In genomic region chr9:108008041-108008440, GRCm38 (mm10) we compare ENCODE assay signal across 31 mouse cellular contexts. TPM values are rescaled to one million over a fixed set of nuclear protein-coding genes. Genes with fewer than 3 reads are reported as not detected.
DNase-seq lines count a peak whose midpoint lies in the region; ATAC-seq and TF ChIP-seq lines count a peak whose summit lies in the region.
"Had no signal": no experiment of that assay in that cellular context is flagged by ENCODE, and none has a peak within 500 bp of the region (broad histone marks: within the 10 kb centered on the region; RNA-seq: fewer than 3 reads in every experiment).

No protein-coding gene starts in this region.

- H3K36me3 ChIP-seq in heart, embryonic 12.5 days, result peaks cover 11% of the 10 kb centered on the region; the same call in 1 of the 2 replicates
- H3K36me3 ChIP-seq in liver, postnatal 0 days (replicated peaks; ENCODE audit: insufficient read depth, low read length), result peaks cover 17% of the 10 kb centered on the region
- H3K36me3 ChIP-seq in liver, embryonic 12.5 days, result peaks cover 33% of the 10 kb centered on the region
- no peaks in the 10 kb centered on the region for H3K36me3 ChIP-seq in stomach, postnatal 0 days (ENCODE audit: control insufficient read depth, insufficient read depth, low read length)
- no peaks in the 10 kb centered on the region; the same call in 1 of the 2 replicates for H3K36me3 ChIP-seq in forebrain, embryonic 16.5 days (ENCODE audit: control insufficient read depth, insufficient read depth)
- H3K36me3 ChIP-seq: forebrain, embryonic 15.5 days had no signal

- no peaks in the 10 kb centered on the region for H3K9me3 ChIP-seq in heart, embryonic 12.5 days (replicated peaks)
- no peaks in the 10 kb centered on the region for H3K9me3 ChIP-seq in liver, postnatal 0 days (ENCODE audit: low read length)
- H3K9me3 ChIP-seq in liver, embryonic 12.5 days (replicated peaks), result no peaks in the 10 kb centered on the region
- no peaks in the 10 kb centered on the region for H3K9me3 ChIP-seq in stomach, postnatal 0 days (ENCODE audit: control insufficient read depth, low read length)
- no peaks in the 10 kb centered on the region for H3K9me3 ChIP-seq in forebrain, embryonic 16.5 days (ENCODE audit: control insufficient read depth, low read length)
- H3K9me3 ChIP-seq: embryonic facial prominence, embryonic 10.5 days; embryonic facial prominence, embryonic 13.5 days; forebrain, embryonic 12.5 days; forebrain, embryonic 15.5 days; heart, embryonic 15.5 days; hindbrain, embryonic 10.5 days; hindbrain, embryonic 13.5 days had no signal

- 0 out of 2 replicates have a peak overlapping the region, but pooled peaks have one; percentile 41 for H3K9ac ChIP-seq in heart, embryonic 12.5 days
- no peak overlapping the region for H3K9ac ChIP-seq in liver, postnatal 0 days (replicated peaks)
- no peak overlapping the region for H3K9ac ChIP-seq in liver, embryonic 12.5 days
- H3K9ac ChIP-seq in stomach, postnatal 0 days (ENCODE audit: low read length), result no peak overlapping the region
- no peak overlapping the region for H3K9ac ChIP-seq in forebrain, embryonic 16.5 days (replicated peaks; ENCODE audit: low read depth, low read length)
- H3K9ac ChIP-seq: embryonic facial prominence, embryonic 13.5 days; forebrain, embryonic 12.5 days; forebrain, embryonic 15.5 days; heart, embryonic 15.5 days; hindbrain, embryonic 13.5 days had no signal

- H3K27me3 ChIP-seq in heart, embryonic 12.5 days (replicated peaks), result no peaks in the 10 kb centered on the region
- H3K27me3 ChIP-seq in liver, postnatal 0 days (ENCODE audit: insufficient read depth, low read length), result no peaks in the 10 kb centered on the region
- no peaks in the 10 kb centered on the region for H3K27me3 ChIP-seq in liver, embryonic 12.5 days (replicated peaks)
- H3K27me3 ChIP-seq in stomach, postnatal 0 days (ENCODE audit: control insufficient read depth, insufficient read depth, low read length), result no peaks in the 10 kb centered on the region
- no peaks in the 10 kb centered on the region for H3K27me3 ChIP-seq in forebrain, embryonic 16.5 days (replicated peaks; ENCODE audit: control insufficient read depth, insufficient read depth, low read length)
- H3K27me3 ChIP-seq: embryonic facial prominence, embryonic 13.5 days; forebrain, embryonic 12.5 days; forebrain, embryonic 15.5 days; heart, embryonic 15.5 days; hindbrain, embryonic 13.5 days had no signal

- H3K4me2 ChIP-seq in heart, embryonic 12.5 days, result no peak overlapping the region
- H3K4me2 ChIP-seq in liver, postnatal 0 days (ENCODE audit: low read depth, low read length), result no peak overlapping the region
- H3K4me2 ChIP-seq in liver, embryonic 12.5 days, result no peak overlapping the region
- no peak overlapping the region for H3K4me2 ChIP-seq in stomach, postnatal 0 days (replicated peaks; ENCODE audit: low read depth)
- no peak overlapping the region for H3K4me2 ChIP-seq in forebrain, embryonic 16.5 days (ENCODE audit: low read length)
- H3K4me2 ChIP-seq: embryonic facial prominence, embryonic 13.5 days; forebrain, embryonic 12.5 days; forebrain, embryonic 15.5 days; heart, embryonic 11.5 days; heart, embryonic 15.5 days; hindbrain, embryonic 13.5 days had no signal

- H3K4me3 ChIP-seq in heart, embryonic 12.5 days, result no peak overlapping the region
- H3K4me3 ChIP-seq in liver, postnatal 0 days (ENCODE audit: low read depth, low read length), result no peak overlapping the region
- no peak overlapping the region for H3K4me3 ChIP-seq in liver, embryonic 12.5 days
- no peak overlapping the region for H3K4me3 ChIP-seq in stomach, postnatal 0 days (ENCODE audit: low read depth, low read length)
- no peak overlapping the region for H3K4me3 ChIP-seq in forebrain, embryonic 16.5 days (replicated peaks; ENCODE audit: low read length)
- H3K4me3 ChIP-seq: embryonic facial prominence, embryonic 10.5 days; embryonic facial prominence, embryonic 13.5 days; erythroblast, embryonic 14.5 days; forebrain, embryonic 12.5 days; forebrain, embryonic 15.5 days; heart, embryonic 15.5 days; hindbrain, embryonic 10.5 days; hindbrain, embryonic 13.5 days had no signal

- no peak for TF ChIP-seq EP300 in liver, postnatal 0 days (IDR thresholded peaks at IDR 0.05; ENCODE audit: low read depth)
- no peak for TF ChIP-seq EP300 in stomach, postnatal 0 days (optimal IDR thresholded peaks at IDR 0.05)

- ATAC-seq in heart, embryonic 12.5 days (ENCODE audit: insufficient number of reproducible peaks, low FRiP score), result no peak
- no peak for ATAC-seq in liver, postnatal 0 days
- no peak for ATAC-seq in liver, embryonic 12.5 days
- no peak for ATAC-seq in stomach, postnatal 0 days (ENCODE audit: low FRiP score, low TSS enrichment)
- ATAC-seq in forebrain, embryonic 16.5 days, result no peak
- ATAC-seq: forebrain, embryonic 15.5 days; hindbrain, embryonic 16.5 days had no signal

- H3K4me1 ChIP-seq in heart, embryonic 12.5 days (replicated peaks), result peaks cover 30% of the 10 kb centered on the region
- peaks cover 25% of the 10 kb centered on the region for H3K4me1 ChIP-seq in liver, postnatal 0 days (ENCODE audit: insufficient read depth)
- H3K4me1 ChIP-seq in liver, embryonic 12.5 days, result peaks cover 68% of the 10 kb centered on the region
- no peaks in the 10 kb centered on the region for H3K4me1 ChIP-seq in stomach, postnatal 0 days (replicated peaks; ENCODE audit: control insufficient read depth, insufficient read depth)
- peaks cover 18% of the 10 kb centered on the region for H3K4me1 ChIP-seq in forebrain, embryonic 16.5 days (replicated peaks; ENCODE audit: control insufficient read depth, insufficient read depth, low read length)

- no peak for TF ChIP-seq CTCF in liver, postnatal 0 days (IDR thresholded peaks at IDR 0.05; ENCODE audit: low read depth)
- TF ChIP-seq CTCF in stomach, postnatal 0 days (IDR thresholded peaks at IDR 0.05; ENCODE audit: low read depth), result no peak

- no peak overlapping the region for H3K27ac ChIP-seq in heart, embryonic 12.5 days (ENCODE audit: poor library complexity, severe bottlenecking)
- 0 out of 2 replicates have a peak overlapping the region, but pooled peaks have one; percentile 22 for H3K27ac ChIP-seq in liver, postnatal 0 days (ENCODE audit: low read depth)
- no peak overlapping the region for H3K27ac ChIP-seq in liver, embryonic 12.5 days
- 0 out of 2 replicates have a peak overlapping the region, but pooled peaks have one; percentile 8 for H3K27ac ChIP-seq in stomach, postnatal 0 days (replicated peaks)
- H3K27ac ChIP-seq in forebrain, embryonic 16.5 days (ENCODE audit: low read length), result no peak overlapping the region
- H3K27ac ChIP-seq: embryonic facial prominence, embryonic 10.5 days; embryonic facial prominence, embryonic 13.5 days; forebrain, embryonic 12.5 days; forebrain, embryonic 15.5 days; heart, embryonic 15.5 days; hindbrain, embryonic 10.5 days; hindbrain, embryonic 13.5 days had no signal

- DNase-seq in heart, adult 18-20 months, result no peak
- DNase-seq in liver, postnatal 0 days, result no peak
- no peak for DNase-seq in stomach, postnatal 0 days (ENCODE audit: low spot score)
- no peak for DNase-seq in layer of hippocampus, adult 9-11 months
- DNase-seq: adrenal gland, adult 2 months; adrenal gland, postnatal 14 days; cerebellum, adult 11 months; cerebellum, adult 2 months; cerebellum, adult 9-11 months; cerebellum, postnatal 25 days; gastrocnemius, postnatal 10 days; gastrocnemius, postnatal 36 days; heart, postnatal 10 days; heart, postnatal 36 days had no signal

- WGBS in heart, embryonic 12.5 days, result 92% methylated on average over 5 of the region's 5 CpGs
- 71% methylated on average over 5 of the region's 5 CpGs for WGBS in liver, postnatal 0 days (ENCODE audit: insufficient replicate concordance)
- WGBS in liver, embryonic 12.5 days (ENCODE audit: insufficient replicate concordance), result 84% methylated on average over 5 of the region's 5 CpGs
- 76% methylated on average over 5 of the region's 5 CpGs for WGBS in stomach, postnatal 0 days
- WGBS in forebrain, embryonic 16.5 days, result 94% methylated on average over 5 of the region's 5 CpGs

RNA-seq across cellular contexts. Expression of gene Ip6k1, which starts 5.7 kb away (rescaled TPM):
- 50.2 and 52.4 TPM in 2 replicates for polyA plus RNA-seq in heart, embryonic 12.5 days (2016; fragmentation: Nextera tagmentation; extraction: Ambion mirVana)
- 10 to 100 TPM; 30.4 to 32.0 TPM for total RNA-seq in heart, adult 18-20 months (2021)
- polyA plus RNA-seq in liver, postnatal 0 days (2015; fragmentation: Nextera tagmentation; extraction: Ambion mirVana), result 18.4 and 19.8 TPM in 2 replicates
- 43.7 and 47.7 TPM in 2 replicates for polyA plus RNA-seq in liver, embryonic 12.5 days (2016; fragmentation: Nextera tagmentation; extraction: Ambion mirVana)
- polyA plus RNA-seq in stomach, postnatal 0 days (2015; fragmentation: Nextera tagmentation; extraction: Ambion mirVana), result 24.0 and 26.3 TPM in 2 replicates
- polyA plus RNA-seq in forebrain, embryonic 16.5 days (2015; fragmentation: Nextera tagmentation; extraction: Ambion mirVana), result 110 and 116 TPM in 2 replicates

RNA-seq across cellular contexts. Expression of gene Gm20662, which starts 11.9 kb away (rescaled TPM):
- 1.5 TPM in 2 replicates for polyA plus RNA-seq in heart, embryonic 12.5 days (2016; fragmentation: Nextera tagmentation; extraction: Ambion mirVana)
- 1 to 10 TPM; 1.1 to 1.4 TPM for total RNA-seq in heart, adult 18-20 months (2021)
- polyA plus RNA-seq in liver, postnatal 0 days (2015; fragmentation: Nextera tagmentation; extraction: Ambion mirVana), result 0.07 TPM in 1 of 2 replicates, not detected in the other
- polyA plus RNA-seq in liver, embryonic 12.5 days (2016; fragmentation: Nextera tagmentation; extraction: Ambion mirVana), result 0.69 and 0.75 TPM in 2 replicates
- polyA plus RNA-seq in stomach, postnatal 0 days (2015; fragmentation: Nextera tagmentation; extraction: Ambion mirVana), result 0.18 TPM in 1 of 2 replicates, not detected in the other
- polyA plus RNA-seq in forebrain, embryonic 16.5 days (2015; fragmentation: Nextera tagmentation; extraction: Ambion mirVana), result 0.67 and 1.4 TPM in 2 replicates
- total RNA-seq: adrenal gland, postnatal 14 days; common myeloid progenitor, adult 5-6 weeks; gastrocnemius, adult 18-20 months; gastrocnemius, postnatal 10 days; gastrocnemius, postnatal 36 days; heart, adult 8-10 months had no signal
- polyA plus RNA-seq: erythroblast, embryonic 14.5 days; forebrain, embryonic 12.5 days; forebrain, embryonic 15.5 days had no signal

RNA-seq across cellular contexts. Expression of gene Cdhr4, which starts 15.7 kb away (rescaled TPM):
- polyA plus RNA-seq in heart, embryonic 12.5 days (2016; fragmentation: Nextera tagmentation; extraction: Ambion mirVana), result 6.8 and 11.4 TPM in 2 replicates
- 1 to 10 TPM in 1 of 2 experiments, not detected in 1; 2.7 TPM for total RNA-seq in heart, adult 18-20 months (2021)
- polyA plus RNA-seq in liver, postnatal 0 days (2015; fragmentation: Nextera tagmentation; extraction: Ambion mirVana), result 0.75 and 1.1 TPM in 2 replicates
- 2.6 and 3.7 TPM in 2 replicates for polyA plus RNA-seq in liver, embryonic 12.5 days (2016; fragmentation: Nextera tagmentation; extraction: Ambion mirVana)
- polyA plus RNA-seq in stomach, postnatal 0 days (2015; fragmentation: Nextera tagmentation; extraction: Ambion mirVana), result 1.3 and 2.0 TPM in 2 replicates
- 1.2 TPM in 2 replicates for polyA plus RNA-seq in forebrain, embryonic 16.5 days (2015; fragmentation: Nextera tagmentation; extraction: Ambion mirVana)
- total RNA-seq: gastrocnemius, adult 18-20 months; granulocyte monocyte progenitor cell, adult 5-6 weeks had no signal

RNA-seq across cellular contexts. Expression of gene Inka1, which starts 22.4 kb away (rescaled TPM):
- 41.9 and 43.9 TPM in 2 replicates for polyA plus RNA-seq in heart, embryonic 12.5 days (2016; fragmentation: Nextera tagmentation; extraction: Ambion mirVana)
- 1 to 10 TPM; 6.1 to 8.4 TPM for total RNA-seq in heart, adult 18-20 months (2021)
- 28.5 and 30.6 TPM in 2 replicates for polyA plus RNA-seq in liver, postnatal 0 days (2015; fragmentation: Nextera tagmentation; extraction: Ambion mirVana)
- polyA plus RNA-seq in liver, embryonic 12.5 days (2016; fragmentation: Nextera tagmentation; extraction: Ambion mirVana), result 64.3 and 68.7 TPM in 2 replicates
- 25.9 and 27.6 TPM in 2 replicates for polyA plus RNA-seq in stomach, postnatal 0 days (2015; fragmentation: Nextera tagmentation; extraction: Ambion mirVana)
- polyA plus RNA-seq in forebrain, embryonic 16.5 days (2015; fragmentation: Nextera tagmentation; extraction: Ambion mirVana), result 12.8 and 14.2 TPM in 2 replicates

RNA-seq across cellular contexts. Expression of gene Gm20661, which starts 25.2 kb away (rescaled TPM):
- 4.4 and 5.2 TPM in 2 replicates for polyA plus RNA-seq in heart, embryonic 12.5 days (2016; fragmentation: Nextera tagmentation; extraction: Ambion mirVana)
- total RNA-seq in heart, adult 18-20 months (2021), result under 1 TPM in 1 of 2 experiments, not detected in 1; 0.37 TPM
- polyA plus RNA-seq in liver, postnatal 0 days (2015; fragmentation: Nextera tagmentation; extraction: Ambion mirVana), result 0.12 and 0.31 TPM in 2 replicates
- polyA plus RNA-seq in liver, embryonic 12.5 days (2016; fragmentation: Nextera tagmentation; extraction: Ambion mirVana), result 1.2 and 1.4 TPM in 2 replicates
- 0.69 and 0.87 TPM in 2 replicates for polyA plus RNA-seq in stomach, postnatal 0 days (2015; fragmentation: Nextera tagmentation; extraction: Ambion mirVana)
- polyA plus RNA-seq in forebrain, embryonic 16.5 days (2015; fragmentation: Nextera tagmentation; extraction: Ambion mirVana), result 0.65 and 0.92 TPM in 2 replicates
- total RNA-seq: common myeloid progenitor, adult 5-6 weeks; gastrocnemius, adult 18-20 months; gastrocnemius, postnatal 36 days; granulocyte monocyte progenitor cell, adult 5-6 weeks had no signal

Comparison
In these comparisons a context has a peak if more than half of its experiments do, and no peak if none do; other contexts are left out.
1. H3K27ac ChIP-seq: peak in liver, postnatal 0 days (single experiment) and stomach, postnatal 0 days (single experiment); none in heart, embryonic 12.5 days (single experiment), liver, embryonic 12.5 days (single experiment) and forebrain, embryonic 16.5 days (single experiment).